Mouse (Mus musculus) regulatory T cell (primary cell): ENCODE results near the gene Zfp831.

Experiments
- in situ Hi-C: fragments of 300-600 bp; cut with MboI, MseI; formaldehyde crosslinking; loops from one replicate; pipeline ENCODE4 v1.15.1; 2025; ENCODE audit warnings: high pct_unique_total_duplicates

Gene Zfp831

DNA sequence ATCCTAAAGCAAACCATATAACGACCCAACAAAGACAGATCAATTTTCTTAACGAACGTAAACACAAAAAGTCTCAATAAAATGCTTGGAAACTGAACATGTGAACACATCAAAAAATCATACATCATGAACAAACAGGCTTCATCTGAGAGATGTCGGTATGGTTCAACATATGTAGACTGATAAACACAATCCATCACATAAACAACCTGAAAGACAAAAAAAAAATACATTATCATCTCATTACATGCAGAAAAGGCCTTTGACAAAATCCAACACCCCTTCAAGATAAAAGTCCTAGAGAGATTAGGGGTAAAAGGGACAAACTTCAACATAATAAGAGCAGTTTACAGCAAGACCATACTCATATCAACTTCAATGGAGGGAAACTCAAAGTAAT is 74.5 kb downstream of the Zfp831 start:
- in situ Hi-C loops = no loop called here

DNA sequence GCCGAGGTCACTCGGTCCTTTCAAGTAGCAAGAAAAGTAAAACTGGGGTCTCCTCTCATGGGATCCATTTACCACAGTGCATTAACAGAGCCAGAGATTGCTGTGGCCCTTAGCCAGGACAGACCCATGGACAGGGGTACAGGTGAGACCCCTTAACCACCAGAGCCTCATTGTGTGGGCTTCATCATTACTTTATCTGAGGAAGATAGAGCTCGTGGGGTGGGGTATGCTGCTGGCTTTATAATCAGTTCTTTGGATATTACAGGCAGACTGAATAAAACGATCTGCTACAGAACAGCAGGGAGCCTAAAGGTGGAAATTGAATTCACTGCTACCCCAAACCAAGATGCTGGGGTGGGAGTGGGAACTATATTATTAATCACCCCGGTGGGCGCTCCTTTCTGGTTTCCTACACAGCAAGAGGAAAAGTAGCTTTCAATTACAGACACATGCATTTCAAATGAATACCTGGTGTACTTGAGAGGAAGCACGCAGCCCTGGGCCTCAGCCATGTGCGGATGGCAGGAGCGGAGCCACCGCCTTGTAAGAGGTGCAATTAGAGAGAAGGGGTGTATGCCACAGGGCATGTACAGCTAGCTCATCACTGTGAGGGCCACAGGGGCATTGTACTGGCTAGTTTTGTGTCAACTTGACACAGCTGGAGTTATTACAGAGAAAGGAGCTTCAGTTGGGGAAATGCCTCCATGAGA is 83.9 kb downstream of the Zfp831 start:
- in situ Hi-C loops = no loop called here

- in situ Hi-C loops = no loop called here
Measured at GRCm38 (mm10) chr2:174731939-174732338, 88.6 kb downstream of the Zfp831 start.

DNA sequence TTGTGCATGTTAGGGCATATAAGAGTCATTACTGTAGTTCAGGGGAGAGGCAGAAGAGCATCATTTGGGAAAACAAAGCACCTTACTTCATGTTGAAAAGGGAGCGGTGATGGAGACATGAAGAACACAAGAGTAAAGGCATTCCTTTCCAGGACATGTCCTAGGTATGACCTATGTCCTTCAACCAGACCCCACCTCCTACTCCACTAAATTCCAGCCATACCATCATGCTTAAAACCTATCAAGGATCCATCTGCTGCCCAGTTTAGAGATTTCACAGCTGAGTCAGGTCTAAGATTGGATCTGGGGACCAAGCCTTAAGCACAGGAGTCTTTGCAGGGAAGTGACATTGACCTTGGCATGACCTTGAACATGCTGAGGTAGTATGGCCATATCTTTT is 91.9 kb downstream of the Zfp831 start:
- in situ Hi-C loops = no loop called here

DNA sequence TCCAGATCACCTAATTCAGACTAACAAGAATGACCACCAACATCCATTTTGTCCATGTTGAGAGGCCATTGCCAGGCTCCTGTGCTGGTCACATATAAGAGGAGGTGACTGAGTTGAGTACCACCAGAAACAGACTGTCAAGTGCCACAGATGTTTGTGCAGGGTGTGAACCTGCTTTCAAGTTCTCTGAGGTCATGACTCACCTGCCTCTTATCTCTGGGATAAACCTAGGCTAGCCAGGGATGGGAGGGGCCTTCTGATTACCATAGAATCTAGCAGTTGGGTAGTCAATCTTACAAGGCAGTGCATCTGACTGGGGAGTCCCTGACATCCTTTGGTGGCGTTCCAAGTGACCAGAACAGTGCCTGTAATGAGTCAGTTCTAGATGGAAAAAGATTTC is 103.8 kb downstream of the Zfp831 start:
- in situ Hi-C loops = no loop called here

GRCm38 (mm10) chr2:174748381-174748780 is 105.0 kb downstream of the Zfp831 start:
- in situ Hi-C loops = no loop called here

GRCm38 (mm10) chr2:174753197-174753596 is 109.9 kb downstream of the Zfp831 start:
- in situ Hi-C loops = no loop called here

GRCm38 (mm10) chr2:174754231-174754630 is 110.9 kb downstream of the Zfp831 start:
- in situ Hi-C loops = no loop called here

DNA sequence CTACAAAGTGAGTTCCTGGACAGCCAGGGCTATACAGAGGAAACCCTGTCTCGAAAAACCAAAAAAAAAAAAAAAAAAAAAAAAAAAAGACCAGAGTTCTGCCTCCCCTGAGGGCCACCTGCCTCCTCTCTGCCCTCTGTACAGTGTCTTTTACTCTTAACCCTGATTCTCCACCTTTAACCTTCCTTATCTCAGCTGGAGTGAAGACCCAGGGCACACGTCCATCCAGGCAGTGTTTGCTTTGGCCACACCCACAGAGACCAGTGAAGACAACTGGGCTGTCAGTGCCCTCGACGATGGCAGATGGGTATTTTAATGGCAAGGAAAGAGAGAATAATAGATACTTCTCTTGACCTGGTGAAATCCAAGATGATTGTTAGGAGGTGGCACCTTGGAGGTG is 115.9 kb downstream of the Zfp831 start:
- in situ Hi-C loops = no loop called here
